Mouse (Mus musculus): ENCODE measurements at regions not wholly inside any gene's neighbourhood (a gene's known extent, or its start where the extent isn't known, plus 50 kb on each side); places are given as distances from the start of the nearest gene placed in this dataset.
A peak's percentile ranks its signal among the peaks of the same experiment; 100 is the strongest.

DNA sequence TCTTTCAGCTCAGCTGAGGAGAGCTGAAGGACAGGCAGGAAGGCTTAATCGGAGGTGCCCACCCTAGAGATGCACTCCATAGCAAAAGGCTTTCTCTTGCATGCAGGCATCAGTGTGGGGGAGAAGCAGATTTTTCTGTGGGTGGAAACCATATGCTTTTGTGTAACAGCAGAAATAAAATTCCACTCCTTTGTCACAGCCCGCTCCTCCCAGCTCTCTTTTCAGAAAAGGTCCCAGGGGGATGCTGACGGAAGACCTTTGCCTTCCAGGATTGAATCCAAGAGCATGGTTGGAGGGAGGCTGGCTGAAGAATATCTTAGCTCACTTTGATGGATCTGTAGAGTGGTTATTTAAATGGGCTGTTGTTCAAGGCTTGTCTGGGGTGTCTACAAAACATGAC is 336.8 kb upstream of the Map3k7 start:
- H3K9me3 ChIP-seq (ENCODE audit: control insufficient read depth, low read length), result no peaks in the 10 kb centered on the region
- WGBS, result 42% methylated on average over 3 of the region's 3 CpGs
- no peak overlapping the region for H3K9ac ChIP-seq (ENCODE audit: low read length)
- H3K4me3 ChIP-seq (ENCODE audit: low read depth, low read length), result no peak overlapping the region
- H3K36me3 ChIP-seq (ENCODE audit: control insufficient read depth, insufficient read depth, low read length), result no peaks in the 10 kb centered on the region
- H3K27me3 ChIP-seq (ENCODE audit: control insufficient read depth, insufficient read depth, low read length), result no peaks in the 10 kb centered on the region
- ATAC-seq (ENCODE audit: low FRiP score) (no peak), DNase-seq (ENCODE audit: low spot score, missing footprints) (no peak)
- no peak overlapping the region for H3K27ac ChIP-seq (ENCODE audit: low read depth, low read length)
- no peak overlapping the region for H3K4me2 ChIP-seq
- no peaks in the 10 kb centered on the region for H3K4me1 ChIP-seq (ENCODE audit: control insufficient read depth, insufficient read depth, low read length)

DNA sequence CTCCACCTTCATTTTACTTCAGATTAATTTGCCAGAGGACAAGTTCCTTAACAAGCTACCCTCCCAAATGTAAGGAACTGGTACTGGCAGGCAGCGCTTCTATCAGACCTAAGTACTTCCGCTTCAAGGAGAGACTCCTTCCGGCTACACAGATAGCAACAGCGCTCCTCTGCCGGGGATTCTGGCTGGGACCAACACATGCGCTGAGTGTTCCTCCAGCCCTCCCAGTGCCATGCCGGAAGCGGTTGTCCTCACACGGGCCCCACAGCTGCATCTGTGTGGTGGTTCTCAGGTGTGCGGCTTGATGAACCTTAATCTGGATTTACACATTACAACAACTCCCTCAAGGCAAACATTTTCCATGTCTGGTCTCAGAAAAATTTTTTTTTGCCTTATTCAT is 336.1 kb upstream of the Map3k7 start:
- Histone ChIP-seq H3K36me3 (ENCODE audit: control insufficient read depth, insufficient read depth, low read length) (no peaks in the 10 kb centered on the region), H3K27ac (ENCODE audit: low read depth, low read length) (no peak overlapping the region), H3K27me3 (ENCODE audit: control insufficient read depth, insufficient read depth, low read length) (no peaks in the 10 kb centered on the region), H3K9me3 (ENCODE audit: control insufficient read depth, low read length) (no peaks in the 10 kb centered on the region), H3K9ac (ENCODE audit: low read length) (no peak overlapping the region), H3K4me1 (ENCODE audit: control insufficient read depth, insufficient read depth, low read length) (no peaks in the 10 kb centered on the region), H3K4me2 (no peak overlapping the region), H3K4me3 (ENCODE audit: low read depth, low read length) (no peak overlapping the region)
- WGBS, result 92% methylated on average over 10 of the region's 10 CpGs
- DNase-seq (ENCODE audit: low spot score, missing footprints) (no peak), ATAC-seq (ENCODE audit: low FRiP score) (no peak)

DNA sequence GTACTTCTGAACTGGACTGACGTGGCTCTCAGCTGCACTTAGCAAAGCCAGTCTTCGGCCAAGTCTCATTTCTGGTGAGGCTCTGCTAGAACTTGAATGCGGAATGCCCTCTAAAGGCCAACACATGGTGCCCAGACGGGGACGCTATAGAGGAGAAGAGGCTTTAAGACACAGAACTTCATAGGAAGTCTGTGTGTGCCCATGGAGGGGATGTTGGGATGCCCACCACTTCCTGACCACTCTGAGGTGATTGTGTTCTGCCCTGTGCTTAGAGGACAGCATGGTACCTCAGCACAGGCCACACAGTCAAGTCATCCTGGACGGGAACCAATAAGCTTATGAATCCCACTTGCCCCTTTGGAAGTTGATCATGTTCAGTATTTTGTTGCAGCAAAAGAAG is 325.3 kb upstream of the Map3k7 start:
- H3K9ac ChIP-seq (ENCODE audit: low read length), result no peak overlapping the region
- H3K9me3 ChIP-seq (ENCODE audit: control insufficient read depth, low read length), result no peaks in the 10 kb centered on the region
- WGBS, result 90% methylated on average over 6 of the region's 6 CpGs
- H3K4me2 ChIP-seq, result no peak overlapping the region
- H3K4me1 ChIP-seq (ENCODE audit: control insufficient read depth, insufficient read depth, low read length), result no peaks in the 10 kb centered on the region
- no peak overlapping the region for H3K4me3 ChIP-seq (ENCODE audit: low read depth, low read length)
- no peak for ATAC-seq (ENCODE audit: low FRiP score)
- DNase-seq (ENCODE audit: low spot score, missing footprints), result no peak
- no peaks in the 10 kb centered on the region for H3K36me3 ChIP-seq (ENCODE audit: control insufficient read depth, insufficient read depth, low read length)
- no peaks in the 10 kb centered on the region for H3K27me3 ChIP-seq (ENCODE audit: control insufficient read depth, insufficient read depth, low read length)
- H3K27ac ChIP-seq (ENCODE audit: low read depth, low read length), result no peak overlapping the region

DNA sequence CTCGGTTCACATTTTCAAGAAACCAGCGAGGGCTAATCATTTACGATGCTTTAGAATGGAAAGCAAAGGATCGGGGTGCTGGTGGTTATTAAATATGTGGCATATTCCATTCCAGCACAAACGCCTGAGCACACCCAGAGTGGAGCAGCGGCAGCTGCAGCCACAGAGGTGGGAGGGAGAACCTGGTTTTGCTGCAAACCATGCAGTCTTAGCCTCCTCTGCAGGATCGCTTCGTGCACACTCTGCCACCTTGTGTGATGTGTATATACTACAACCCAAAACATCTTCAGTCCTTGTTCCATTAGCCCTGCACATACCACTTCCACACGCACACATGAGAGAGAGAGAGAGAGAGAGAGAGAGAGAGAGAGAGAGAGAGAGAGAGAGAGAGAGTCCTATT is 321.7 kb upstream of the Map3k7 start:
- H3K36me3 ChIP-seq (ENCODE audit: control insufficient read depth, insufficient read depth, low read length), result no peaks in the 10 kb centered on the region
- no peak overlapping the region for H3K4me3 ChIP-seq (ENCODE audit: low read depth, low read length)
- WGBS, result 65% methylated on average over 9 of the region's 9 CpGs
- ATAC-seq (ENCODE audit: low FRiP score) (peak; percentile 82), DNase-seq (ENCODE audit: low spot score, missing footprints) (no peak)
- no peaks in the 10 kb centered on the region for H3K27me3 ChIP-seq (ENCODE audit: control insufficient read depth, insufficient read depth, low read length)
- H3K27ac ChIP-seq (ENCODE audit: low read depth, low read length), result no peak overlapping the region
- no peaks in the 10 kb centered on the region for H3K4me1 ChIP-seq (ENCODE audit: control insufficient read depth, insufficient read depth, low read length)
- H3K4me2 ChIP-seq, result no peak overlapping the region
- no peak overlapping the region for H3K9ac ChIP-seq (ENCODE audit: low read length)
- H3K9me3 ChIP-seq (ENCODE audit: control insufficient read depth, low read length), result no peaks in the 10 kb centered on the region

DNA sequence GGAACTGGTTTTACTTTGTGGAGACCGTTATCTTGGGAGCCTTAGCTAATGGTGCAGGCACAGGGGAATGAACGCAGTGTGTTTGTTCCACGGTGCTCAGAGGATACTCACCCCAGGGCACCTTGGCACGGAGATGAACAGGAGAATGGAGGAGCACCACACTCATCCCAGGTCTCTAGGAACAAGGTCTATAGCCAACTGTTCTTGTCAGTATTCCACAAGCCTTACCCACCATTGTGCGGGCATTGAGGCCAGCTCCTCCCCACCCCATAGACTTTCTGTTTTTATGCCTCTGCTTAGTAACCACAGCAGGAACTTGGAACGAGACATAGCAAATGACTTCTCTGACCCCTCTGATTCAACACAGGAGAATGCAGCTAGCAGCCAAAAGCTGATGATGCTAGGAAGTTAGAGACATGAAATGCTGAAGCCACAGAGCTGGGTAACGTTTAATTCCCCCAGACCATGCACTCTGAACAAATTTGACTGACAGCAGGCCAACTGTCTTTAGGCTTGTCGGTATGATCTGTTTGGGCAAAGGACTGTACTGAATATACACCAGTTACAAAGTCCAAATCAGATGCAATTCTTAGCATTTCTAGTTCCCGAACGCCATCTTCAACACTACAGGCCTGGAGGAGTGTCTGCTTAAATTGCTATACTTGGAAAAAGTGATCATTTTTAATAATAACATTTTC is 321.2 kb upstream of the Map3k7 start:
- DNase-seq (ENCODE audit: low spot score, missing footprints), result no peak
- Histone ChIP-seq H3K9me3 (ENCODE audit: control insufficient read depth, low read length) (no peaks in the 10 kb centered on the region), H3K27me3 (ENCODE audit: control insufficient read depth, insufficient read depth, low read length) (no peaks in the 10 kb centered on the region), H3K4me3 (ENCODE audit: low read depth, low read length) (no peak overlapping the region), H3K9ac (ENCODE audit: low read length) (no peak overlapping the region), H3K4me1 (ENCODE audit: control insufficient read depth, insufficient read depth, low read length) (no peaks in the 10 kb centered on the region), H3K36me3 (ENCODE audit: control insufficient read depth, insufficient read depth, low read length) (no peaks in the 10 kb centered on the region), H3K27ac (ENCODE audit: low read depth, low read length) (no peak overlapping the region), H3K4me2 (no peak overlapping the region)
- WGBS, result 79% methylated on average over 10 of the region's 10 CpGs
- peak; percentile 33; the same call in 1 of the 2 replicates for ATAC-seq (ENCODE audit: low FRiP score)

DNA sequence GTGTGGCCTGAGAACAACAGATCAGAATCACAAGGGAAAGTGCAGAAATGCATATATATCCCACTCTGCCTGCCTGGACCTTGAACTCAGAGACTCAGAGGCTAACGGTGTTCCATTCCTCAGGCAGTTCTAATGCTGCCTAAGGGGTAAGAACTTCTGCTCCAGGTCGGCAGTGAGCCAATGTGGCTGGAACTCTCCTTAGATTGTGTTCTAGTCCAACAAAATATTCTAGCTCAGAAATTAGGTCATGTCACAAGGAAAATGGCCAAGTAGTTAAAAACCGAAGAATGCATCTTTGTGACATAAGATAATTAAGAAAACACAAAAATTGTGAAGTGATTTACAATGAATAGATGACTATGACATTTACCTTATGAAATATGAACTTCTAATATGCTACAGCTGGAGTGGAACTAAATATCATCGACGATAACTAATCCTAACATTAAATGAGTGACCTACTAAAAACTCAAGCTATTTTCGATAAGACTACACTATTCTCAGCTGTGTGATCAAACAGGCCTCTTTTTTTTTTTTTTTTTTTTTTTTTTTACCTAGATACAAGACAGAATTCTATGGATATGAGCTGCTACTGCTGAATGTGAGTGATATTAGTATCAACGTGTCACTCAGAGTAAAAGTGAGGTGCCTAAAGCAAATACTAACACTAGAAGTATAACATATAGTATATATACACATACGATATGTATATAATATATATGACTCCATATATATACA is 315.1 kb upstream of the Map3k7 start:
- no peak overlapping the region for H3K9ac ChIP-seq (ENCODE audit: low read length)
- ATAC-seq (ENCODE audit: low FRiP score) (no peak), DNase-seq (ENCODE audit: low spot score, missing footprints) (no peak)
- WGBS, result 94% methylated on average over 8 of the region's 8 CpGs
- no peaks in the 10 kb centered on the region for H3K36me3 ChIP-seq (ENCODE audit: control insufficient read depth, insufficient read depth, low read length)
- no peaks in the 10 kb centered on the region for H3K27me3 ChIP-seq (ENCODE audit: control insufficient read depth, insufficient read depth, low read length)
- no peak overlapping the region for H3K27ac ChIP-seq (ENCODE audit: low read depth, low read length)
- H3K4me2 ChIP-seq, result no peak overlapping the region
- H3K4me1 ChIP-seq (ENCODE audit: control insufficient read depth, insufficient read depth, low read length), result no peaks in the 10 kb centered on the region
- H3K4me3 ChIP-seq (ENCODE audit: low read depth, low read length), result no peak overlapping the region
- no peaks in the 10 kb centered on the region for H3K9me3 ChIP-seq (ENCODE audit: control insufficient read depth, low read length)

DNA sequence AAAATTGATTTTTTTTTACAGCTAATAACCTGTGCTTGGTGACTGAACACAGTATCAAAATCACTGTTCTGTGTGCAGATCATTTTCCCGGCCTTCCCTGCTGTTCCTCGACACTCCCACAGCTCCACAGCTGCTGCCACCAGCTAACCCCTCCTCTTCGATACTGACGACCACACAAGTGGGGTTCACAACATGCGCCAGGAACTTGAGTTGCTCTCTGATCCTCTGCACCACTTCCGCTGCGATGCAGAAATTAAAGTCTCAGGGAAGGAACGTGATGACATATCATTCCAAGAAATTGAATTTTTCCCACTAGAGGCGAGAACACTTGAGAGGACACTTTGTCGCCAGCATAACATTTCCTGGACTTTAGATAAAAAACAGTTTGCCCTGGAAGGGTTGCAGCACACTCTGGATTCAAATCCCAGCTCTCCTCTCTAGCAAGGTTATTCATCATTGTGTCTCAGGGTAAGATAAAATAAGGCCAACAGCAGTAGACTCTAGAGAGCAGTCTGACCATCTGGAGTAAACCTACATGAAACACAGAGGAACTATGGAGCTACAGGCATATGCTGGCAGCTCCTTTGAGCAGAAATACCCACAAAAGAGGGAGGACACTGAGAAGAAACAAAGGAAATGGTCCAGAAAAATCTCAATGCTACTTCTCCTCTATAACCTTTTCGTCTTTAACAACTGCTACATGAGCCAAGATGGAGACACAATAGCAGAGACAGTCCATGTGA is 308.4 kb upstream of the Map3k7 start:
- 88% methylated on average over 11 of the region's 11 CpGs for WGBS

DNA sequence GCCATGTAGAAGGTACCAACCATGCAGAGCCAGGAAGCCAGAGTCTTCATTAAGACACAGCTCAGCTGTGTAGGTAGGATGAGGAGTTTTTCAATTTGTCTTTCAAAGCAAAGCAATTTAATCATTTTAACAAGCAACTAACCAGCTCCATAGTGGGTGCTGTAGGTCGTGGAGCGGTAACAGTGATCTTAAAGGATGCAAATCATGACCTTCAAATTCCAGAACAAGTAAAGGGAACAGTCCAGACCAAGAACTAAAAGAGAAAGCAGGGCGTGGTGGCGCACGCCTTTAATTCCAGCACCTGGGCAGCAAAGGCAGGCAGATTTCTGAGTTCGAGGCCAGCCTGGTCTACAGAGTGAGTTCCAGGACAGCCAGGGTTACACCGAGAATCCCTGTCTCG is 307.8 kb upstream of the Map3k7 start:
- DNase-seq (ENCODE audit: low spot score, missing footprints) (no peak), ATAC-seq (ENCODE audit: low FRiP score) (no peak)
- no peak overlapping the region for H3K9ac ChIP-seq (ENCODE audit: low read length)
- H3K4me3 ChIP-seq (ENCODE audit: low read depth, low read length), result no peak overlapping the region
- no peaks in the 10 kb centered on the region for H3K27me3 ChIP-seq (ENCODE audit: control insufficient read depth, insufficient read depth, low read length)
- 97% methylated on average over 8 of the region's 8 CpGs for WGBS
- no peak overlapping the region for H3K4me2 ChIP-seq
- no peak overlapping the region for H3K27ac ChIP-seq (ENCODE audit: low read depth, low read length)
- no peaks in the 10 kb centered on the region for H3K4me1 ChIP-seq (ENCODE audit: control insufficient read depth, insufficient read depth, low read length)
- no peaks in the 10 kb centered on the region for H3K36me3 ChIP-seq (ENCODE audit: control insufficient read depth, insufficient read depth, low read length)
- no peaks in the 10 kb centered on the region for H3K9me3 ChIP-seq (ENCODE audit: control insufficient read depth, low read length)

More for the DNA sequence above, 308.4 kb upstream of the Map3k7 start:
- Histone ChIP-seq H3K9ac (ENCODE audit: low read length) (no peak overlapping the region), H3K36me3 (ENCODE audit: control insufficient read depth, insufficient read depth, low read length) (no peaks in the 10 kb centered on the region), H3K4me3 (ENCODE audit: low read depth, low read length) (no peak overlapping the region), H3K4me1 (ENCODE audit: control insufficient read depth, insufficient read depth, low read length) (no peaks in the 10 kb centered on the region), H3K27me3 (ENCODE audit: control insufficient read depth, insufficient read depth, low read length) (no peaks in the 10 kb centered on the region), H3K4me2 (no peak overlapping the region), H3K9me3 (ENCODE audit: control insufficient read depth, low read length) (no peaks in the 10 kb centered on the region), H3K27ac (ENCODE audit: low read depth, low read length) (no peak overlapping the region)
- no peak for DNase-seq (ENCODE audit: low spot score, missing footprints)
- no peak for ATAC-seq (ENCODE audit: low FRiP score)

DNA sequence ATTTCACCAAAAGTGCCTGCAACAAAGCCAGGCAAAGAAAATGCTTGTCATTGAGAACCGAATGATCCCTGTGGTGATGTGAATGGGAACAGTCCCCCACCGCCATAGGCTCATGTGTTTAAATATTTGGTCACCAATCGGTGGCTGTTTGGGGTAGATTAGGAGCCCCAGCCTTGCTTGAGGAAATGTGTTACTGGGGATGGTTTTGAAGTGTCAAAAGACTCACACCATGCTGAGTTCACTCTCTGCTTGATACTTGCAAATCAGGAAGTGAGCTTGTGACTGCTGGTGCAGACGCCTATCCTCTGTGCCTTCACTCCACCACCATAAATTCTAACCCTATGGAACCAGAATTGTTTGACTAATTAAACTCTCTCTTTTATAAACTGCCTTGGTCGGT is 305.1 kb upstream of the Map3k7 start:
- WGBS, result 68% methylated on average over 5 of the region's 5 CpGs
- H3K4me3 ChIP-seq (ENCODE audit: low read depth, low read length), result no peak overlapping the region
- H3K36me3 ChIP-seq (ENCODE audit: control insufficient read depth, insufficient read depth, low read length), result no peaks in the 10 kb centered on the region

More for the DNA sequence above, 305.1 kb upstream of the Map3k7 start:
- no peaks in the 10 kb centered on the region for H3K27me3 ChIP-seq (ENCODE audit: control insufficient read depth, insufficient read depth, low read length)
- no peaks in the 10 kb centered on the region for H3K4me1 ChIP-seq (ENCODE audit: control insufficient read depth, insufficient read depth, low read length)
- no peak overlapping the region for H3K9ac ChIP-seq (ENCODE audit: low read length)
- ATAC-seq (ENCODE audit: low FRiP score) (no peak), DNase-seq (ENCODE audit: low spot score, missing footprints) (no peak)
- H3K27ac ChIP-seq (ENCODE audit: low read depth, low read length), result no peak overlapping the region
- H3K9me3 ChIP-seq (ENCODE audit: control insufficient read depth, low read length), result no peaks in the 10 kb centered on the region
- H3K4me2 ChIP-seq, result no peak overlapping the region

Data from midbrain, embryonic 11.5 days (tissue).